Mouse (Mus musculus): ENCODE measurements around the gene 2310061I04Rik. TPM values are rescaled to one million over a fixed set of nuclear protein-coding genes. Genes with fewer than 3 reads are reported as not detected.
A peak's percentile ranks its signal among the peaks of the same experiment; 100 is the strongest.

2310061I04Rik gene
- polyA plus RNA-seq, 1 experiment from 2014 or later = 20.5 TPM

- Histone ChIP-seq H3K27me3 (ENCODE audit: control insufficient read depth, insufficient read depth, low read length) (no peaks in the 10 kb centered on the region), H3K9ac (ENCODE audit: low read length) (no peak overlapping the region), H3K27ac (replicated peaks) (no peak overlapping the region), H3K4me2 (replicated peaks; ENCODE audit: low read depth) (no peak overlapping the region), H3K36me3 (ENCODE audit: control insufficient read depth, insufficient read depth, low read length) (peaks cover 28% of the 10 kb centered on the region), H3K4me1 (replicated peaks; ENCODE audit: control insufficient read depth, insufficient read depth) (peaks cover 3% of the 10 kb centered on the region; the same call in 1 of the 2 replicates), H3K4me3 (ENCODE audit: low read depth, low read length) (no peak overlapping the region), H3K9me3 (ENCODE audit: control insufficient read depth, low read length) (no peaks in the 10 kb centered on the region)
- no peak for TF ChIP-seq EP300 (optimal IDR thresholded peaks at IDR 0.05)
- no peak for TF ChIP-seq CTCF (IDR thresholded peaks at IDR 0.05; ENCODE audit: low read depth)
- DNase-seq (ENCODE audit: low spot score) (no peak), ATAC-seq (ENCODE audit: low FRiP score, low TSS enrichment) (no peak)
- whole genome bisulfite sequencing = 89% methylated on average over 16 of the region's 17 CpGs
Observed at GRCm38 (mm10) chr17:35882924-35883323, 14.3 kb downstream of the 2310061I04Rik start.

- no peak for TF ChIP-seq EP300 (optimal IDR thresholded peaks at IDR 0.05)
- TF ChIP-seq CTCF (IDR thresholded peaks at IDR 0.05; ENCODE audit: low read depth) = peak; percentile 93
- ATAC-seq (ENCODE audit: low FRiP score, low TSS enrichment) (peak; percentile 95), DNase-seq (ENCODE audit: low spot score) (peak; percentile 98)
- Histone ChIP-seq H3K27ac (replicated peaks) (peak within 1 kb of the TSS; percentile 77), H3K4me1 (replicated peaks; ENCODE audit: control insufficient read depth, insufficient read depth) (peaks cover 3% of the 10 kb centered on the region; the same call in 1 of the 2 replicates), H3K9me3 (ENCODE audit: control insufficient read depth, low read length) (no peaks in the 10 kb centered on the region), H3K36me3 (ENCODE audit: control insufficient read depth, insufficient read depth, low read length) (peaks cover 14% of the 10 kb centered on the region), H3K4me2 (replicated peaks; ENCODE audit: low read depth) (peak within 1 kb of the TSS; percentile 90), H3K4me3 (ENCODE audit: low read depth, low read length) (peak within 1 kb of the TSS; percentile 88), H3K27me3 (ENCODE audit: control insufficient read depth, insufficient read depth, low read length) (no peaks in the 10 kb centered on the region), H3K9ac (ENCODE audit: low read length) (peak within 1 kb of the TSS; percentile 83)
- 5% methylated on average over 65 of the region's 66 CpGs for WGBS
Observed at GRCm38 (mm10) chr17:35879245-35880057, 17.8 kb downstream of the 2310061I04Rik start, which contains the start of gene Dhx16. TSS of gene Dhx16 (plus strand) at chr17:35879819.

DNA sequence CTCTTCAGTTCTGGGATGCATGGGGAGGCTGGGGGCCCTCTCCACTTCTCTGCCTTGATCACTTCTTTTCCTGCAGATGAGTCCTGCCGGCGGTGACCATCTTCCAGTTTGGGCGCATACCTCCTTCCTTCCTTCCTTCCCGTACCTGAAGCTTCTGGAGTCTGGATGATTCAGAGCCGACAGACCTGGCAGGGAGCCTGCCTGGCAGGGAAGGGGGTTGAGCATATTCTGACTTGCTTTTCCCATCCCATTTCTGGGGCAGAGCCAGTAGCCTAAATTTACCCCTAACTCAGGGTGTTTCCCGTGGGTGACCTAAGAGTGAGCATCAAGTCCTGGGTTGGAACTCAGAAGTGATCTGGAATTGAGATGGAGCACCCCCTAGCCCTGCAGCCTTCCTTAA, 22.5 kb downstream of the 2310061I04Rik start:
- no peaks in the 10 kb centered on the region for H3K27me3 ChIP-seq (ENCODE audit: control insufficient read depth, insufficient read depth, low read length)
- no peak for DNase-seq (ENCODE audit: low spot score)
- H3K4me1 ChIP-seq (replicated peaks; ENCODE audit: control insufficient read depth, insufficient read depth) = peaks cover 3% of the 10 kb centered on the region; the same call in 1 of the 2 replicates
- TF ChIP-seq CTCF (IDR thresholded peaks at IDR 0.05; ENCODE audit: low read depth) (no peak), EP300 (optimal IDR thresholded peaks at IDR 0.05) (no peak)
- no peaks in the 10 kb centered on the region; the same call in 1 of the 2 replicates for H3K36me3 ChIP-seq (ENCODE audit: control insufficient read depth, insufficient read depth, low read length)
- no peak overlapping the region for H3K4me2 ChIP-seq (replicated peaks; ENCODE audit: low read depth)
- no peak for ATAC-seq (ENCODE audit: low FRiP score, low TSS enrichment)
- no peak overlapping the region for H3K4me3 ChIP-seq (ENCODE audit: low read depth, low read length)
- no peak overlapping the region for H3K9ac ChIP-seq (ENCODE audit: low read length)
- H3K27ac ChIP-seq (replicated peaks) = no peak overlapping the region
- WGBS = 70% methylated on average over 6 of the region's 6 CpGs
- H3K9me3 ChIP-seq (ENCODE audit: control insufficient read depth, low read length) = no peaks in the 10 kb centered on the region

GRCm38 (mm10) chr17:35873774-35874519, 23.3 kb downstream of the 2310061I04Rik start:
- Histone ChIP-seq H3K27me3 (ENCODE audit: control insufficient read depth, insufficient read depth, low read length) (no peaks in the 10 kb centered on the region), H3K9me3 (ENCODE audit: control insufficient read depth, low read length) (no peaks in the 10 kb centered on the region), H3K4me3 (ENCODE audit: low read depth, low read length) (no peak overlapping the region), H3K36me3 (ENCODE audit: control insufficient read depth, insufficient read depth, low read length) (no peaks in the 10 kb centered on the region; the same call in 1 of the 2 replicates), H3K9ac (ENCODE audit: low read length) (no peak overlapping the region; the same call in 1 of the 2 replicates), H3K4me2 (replicated peaks; ENCODE audit: low read depth) (peak overlapping the region; percentile 34), H3K4me1 (replicated peaks; ENCODE audit: control insufficient read depth, insufficient read depth) (peaks cover 3% of the 10 kb centered on the region; the same call in 1 of the 2 replicates), H3K27ac (replicated peaks) (no peak overlapping the region)
- peak; percentile 60; the same call in 1 of the 2 replicates for ATAC-seq (ENCODE audit: low FRiP score, low TSS enrichment)
- 29% methylated on average over 21 of the region's 21 CpGs for WGBS
- TF ChIP-seq EP300 (optimal IDR thresholded peaks at IDR 0.05) (no peak), CTCF (IDR thresholded peaks at IDR 0.05; ENCODE audit: low read depth) (peak; percentile 97)
- peak; percentile 93 for DNase-seq (ENCODE audit: low spot score)

GRCm38 (mm10) chr17:35870884-35871696, 26.1 kb downstream of the 2310061I04Rik start:
- 54% methylated on average over 8 of the region's 8 CpGs for WGBS
- TF ChIP-seq CTCF (IDR thresholded peaks at IDR 0.05; ENCODE audit: low read depth) (peak; percentile 75), EP300 (optimal IDR thresholded peaks at IDR 0.05) (peak; percentile 28)
- no peak for ATAC-seq (ENCODE audit: low FRiP score, low TSS enrichment)
- Histone ChIP-seq H3K4me3 (ENCODE audit: low read depth, low read length) (no peak overlapping the region), H3K4me1 (replicated peaks; ENCODE audit: control insufficient read depth, insufficient read depth) (peaks cover 3% of the 10 kb centered on the region; the same call in 1 of the 2 replicates), H3K4me2 (replicated peaks; ENCODE audit: low read depth) (peak overlapping the region; percentile 85), H3K27ac (replicated peaks) (peak overlapping the region; percentile 94), H3K9ac (ENCODE audit: low read length) (no peak overlapping the region), H3K36me3 (ENCODE audit: control insufficient read depth, insufficient read depth, low read length) (no peaks in the 10 kb centered on the region; the same call in 1 of the 2 replicates), H3K27me3 (ENCODE audit: control insufficient read depth, insufficient read depth, low read length) (no peaks in the 10 kb centered on the region), H3K9me3 (ENCODE audit: control insufficient read depth, low read length) (no peaks in the 10 kb centered on the region)
- no peak for DNase-seq (ENCODE audit: low spot score)
